Comparison of ENCODE assay signal across 14 mouse cellular contexts in the genomic region with DNA sequence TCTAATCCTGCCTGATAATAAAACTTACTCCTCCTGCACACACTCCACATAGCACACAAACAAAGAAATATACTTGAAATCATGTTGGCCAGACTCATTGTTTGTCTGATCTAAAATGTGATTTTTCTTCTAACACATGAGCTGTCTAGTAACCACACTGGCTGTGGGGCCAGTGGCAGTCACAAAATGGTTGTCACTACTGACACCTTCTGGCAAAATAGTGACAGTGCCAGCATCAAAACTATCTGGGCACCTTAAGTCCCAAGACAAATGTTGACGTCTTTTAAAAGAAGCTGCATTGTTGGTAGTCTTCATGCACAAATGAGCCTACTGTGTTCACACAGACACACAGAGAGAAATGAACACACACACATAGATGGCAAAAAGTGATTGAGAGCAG. TPM values are rescaled to one million over a fixed set of nuclear protein-coding genes. Genes with fewer than 3 reads are reported as not detected.
DNase-seq lines count a peak whose midpoint lies in the region; ATAC-seq and TF ChIP-seq lines count a peak whose summit lies in the region.
"Had no signal": no experiment of that assay in that cellular context is flagged by ENCODE, and none has a peak within 500 bp of the region (broad histone marks: within the 10 kb centered on the region; RNA-seq: fewer than 3 reads in every experiment).

No protein-coding gene starts in this region.

- H3K9ac ChIP-seq in embryonic facial prominence, embryonic 14.5 days (ENCODE audit: low read depth, low read length), result no peak overlapping the region
- H3K9ac ChIP-seq: neural tube, embryonic 13.5 days had no signal

- DNase-seq in cerebellum, postnatal 10 days, result peak; percentile 41 to 52
- no peak for DNase-seq in cerebellum, postnatal 25 days
- DNase-seq in layer of hippocampus, adult 2 months (ENCODE audit: low spot score in 2 of 2), result no peak
- no peak for DNase-seq in layer of hippocampus, adult 18-20 months (ENCODE audit: low spot score in 2 of 2)
- peak; percentile 76 for DNase-seq in CD4-positive, CD25-positive, alpha-beta regulatory T cell, adult 2 months (ENCODE audit: low read depth, low spot score)
- DNase-seq in embryonic facial prominence, embryonic 14.5 days (ENCODE audit: low spot score), result peak; percentile 39
- no peak for DNase-seq in right cerebral cortex, postnatal 36 days (ENCODE audit: low spot score in 2 of 2)
- DNase-seq in cerebellum, adult 18-20 months, result no peak
- DNase-seq: kidney, postnatal 14 days; lung, postnatal 14 days had no signal

- H3K36me3 ChIP-seq in embryonic facial prominence, embryonic 14.5 days (ENCODE audit: control insufficient read depth, insufficient read depth, low read length), result no peaks in the 10 kb centered on the region
- H3K36me3 ChIP-seq: neural tube, embryonic 13.5 days had no signal

- H3K27me3 ChIP-seq in embryonic facial prominence, embryonic 14.5 days (replicated peaks; ENCODE audit: control insufficient read depth, insufficient read depth, low read length), result no peaks in the 10 kb centered on the region
- H3K27me3 ChIP-seq: neural tube, embryonic 13.5 days had no signal

- 10% methylated on average over 1 of the region's 1 CpGs for WGBS in embryonic facial prominence, embryonic 14.5 days

- H3K27ac ChIP-seq in layer of hippocampus, adult 2 months, result no peak overlapping the region
- no peak overlapping the region for H3K27ac ChIP-seq in embryonic facial prominence, embryonic 14.5 days (replicated peaks; ENCODE audit: low read depth, low read length)
- H3K27ac ChIP-seq: neural tube, embryonic 13.5 days had no signal

- TF ChIP-seq CTCF in layer of hippocampus, adult 2 months (conservative IDR thresholded peaks at IDR 0.05), result peak; percentile 76

- no peaks in the 10 kb centered on the region for H3K4me1 ChIP-seq in embryonic facial prominence, embryonic 14.5 days (ENCODE audit: control insufficient read depth, insufficient read depth, low read length)
- H3K4me1 ChIP-seq: neural tube, embryonic 13.5 days had no signal

- no peak overlapping the region for H3K4me2 ChIP-seq in embryonic facial prominence, embryonic 14.5 days (ENCODE audit: low read depth, low read length)
- H3K4me2 ChIP-seq: neural tube, embryonic 13.5 days had no signal

- ATAC-seq in embryonic facial prominence, embryonic 14.5 days (ENCODE audit: low read depth), result no peak

- H3K9me3 ChIP-seq in embryonic facial prominence, embryonic 14.5 days (ENCODE audit: control insufficient read depth, low read length), result no peaks in the 10 kb centered on the region
- H3K9me3 ChIP-seq: neural tube, embryonic 13.5 days had no signal

- H3K4me3 ChIP-seq in layer of hippocampus, adult 2 months, result no peak overlapping the region
- no peak overlapping the region for H3K4me3 ChIP-seq in embryonic facial prominence, embryonic 14.5 days (ENCODE audit: low read depth, low read length)
- H3K4me3 ChIP-seq: neural tube, embryonic 13.5 days had no signal

RNA-seq across cellular contexts. Expression of a gene that starts 32.2 kb away (rescaled TPM):
- total RNA-seq in layer of hippocampus, adult 2 months (2021), result 100 to 1,000 TPM; 447 to 467 TPM
- 100 to 1,000 TPM; 484 to 500 TPM for total RNA-seq in layer of hippocampus, adult 18-20 months (2021)
- polyA plus RNA-seq in embryonic facial prominence, embryonic 14.5 days (2014; fragmentation: Nextera tagmentation; extraction: Ambion mirVana), result 13.0 and 13.7 TPM in 2 replicates

RNA-seq across cellular contexts. Expression of a gene that starts 34.4 kb away (rescaled TPM):
- total RNA-seq in layer of hippocampus, adult 2 months (2021), result not detected
- not detected for total RNA-seq in layer of hippocampus, adult 18-20 months (2021)
- 0.10 and 0.22 TPM in 2 replicates for polyA plus RNA-seq in embryonic facial prominence, embryonic 14.5 days (2014; fragmentation: Nextera tagmentation; extraction: Ambion mirVana)
- polyA plus RNA-seq: C2C12; heart, embryonic 16.5 days had no signal

RNA-seq across cellular contexts. Expression of a gene that starts 58.0 kb away (rescaled TPM):
- total RNA-seq in layer of hippocampus, adult 2 months (2021), result not detected
- total RNA-seq in layer of hippocampus, adult 18-20 months (2021), result not detected
- not detected in 2 replicates for polyA plus RNA-seq in embryonic facial prominence, embryonic 14.5 days (2014; fragmentation: Nextera tagmentation; extraction: Ambion mirVana)
- total RNA-seq: left cerebral cortex, postnatal 25 days had no signal
- polyA plus RNA-seq: C2C12; heart, embryonic 16.5 days; neural tube, embryonic 13.5 days had no signal

Comparison
In these comparisons a context has a peak if more than half of its experiments do, and no peak if none do; other contexts are left out.
1. DNase-seq: peak in cerebellum, postnatal 10 days (2 of 2), CD4-positive, CD25-positive, alpha-beta regulatory T cell, adult 2 months (single experiment) and embryonic facial prominence, embryonic 14.5 days (single experiment); none in cerebellum, postnatal 25 days (0 of 2), layer of hippocampus, adult 2 months (0 of 2), layer of hippocampus, adult 18-20 months (0 of 2), right cerebral cortex, postnatal 36 days (0 of 2) and cerebellum, adult 18-20 months (0 of 2).